24 mouse cellular contexts compared by ENCODE assay signal in genomic region chr7:49085759-49086158, GRCm38 (mm10).
A peak's percentile ranks its signal among the peaks of the same experiment; 100 is the strongest.
DNase-seq lines count a peak whose midpoint lies in the region; ATAC-seq and TF ChIP-seq lines count a peak whose summit lies in the region.
"Had no signal": no experiment of that assay in that cellular context is flagged by ENCODE, and none has a peak within 500 bp of the region (broad histone marks: within the 10 kb centered on the region; RNA-seq: fewer than 3 reads in every experiment).

No protein-coding gene starts in this region.

- CTCF ChIA-PET in Patski (lab: Charles Lee) = interaction anchor here (1.3 kb wide), 1 partner anchor 40 kb away, joined by 4 read pairs; no protein-coding TSS in a partner anchor

- H3K27me3 ChIP-seq in heart, embryonic 11.5 days (ENCODE audit: control insufficient read depth, insufficient read depth, low read length) = no peaks in the 10 kb centered on the region
- H3K27me3 ChIP-seq in hindbrain, embryonic 12.5 days = no peaks in the 10 kb centered on the region
- H3K27me3 ChIP-seq in hindbrain, postnatal 0 days (ENCODE audit: insufficient read depth, low read length) = no peaks in the 10 kb centered on the region
- no peaks in the 10 kb centered on the region for H3K27me3 ChIP-seq in Patski
- no peaks in the 10 kb centered on the region for H3K27me3 ChIP-seq in midbrain, embryonic 15.5 days (replicated peaks)

- in situ Hi-C loops in Patski (cut with MboI; ENCODE audit: low pct_unique_long_range_greater_than_20kb) = no loop called here

- H3K4me2 ChIP-seq in heart, embryonic 11.5 days = no peak overlapping the region
- no peak overlapping the region for H3K4me2 ChIP-seq in hindbrain, embryonic 12.5 days (replicated peaks)
- H3K4me2 ChIP-seq in hindbrain, postnatal 0 days (ENCODE audit: low read depth, low read length) = no peak overlapping the region
- no peak overlapping the region for H3K4me2 ChIP-seq in midbrain, embryonic 15.5 days
- H3K4me2 ChIP-seq: embryonic facial prominence, embryonic 13.5 days; intestine, embryonic 15.5 days; lung, embryonic 15.5 days had no signal

- peaks cover 47% of the 10 kb centered on the region for H3K4me1 ChIP-seq in heart, embryonic 11.5 days (ENCODE audit: control insufficient read depth, insufficient read depth, low read length)
- peaks cover 83% of the 10 kb centered on the region for H3K4me1 ChIP-seq in hindbrain, embryonic 12.5 days
- peaks cover 56% of the 10 kb centered on the region for H3K4me1 ChIP-seq in hindbrain, postnatal 0 days (ENCODE audit: insufficient read depth, low read length)
- peaks cover 61% of the 10 kb centered on the region for H3K4me1 ChIP-seq in midbrain, embryonic 15.5 days
- H3K4me1 ChIP-seq: lung, embryonic 15.5 days had no signal

- POLR2A ChIA-PET in Patski (lab: Charles Lee) = no interaction called here

- H3K9me3 ChIP-seq in heart, embryonic 11.5 days (replicated peaks; ENCODE audit: control insufficient read depth, low read length) = no peaks in the 10 kb centered on the region
- no peaks in the 10 kb centered on the region for H3K9me3 ChIP-seq in hindbrain, embryonic 12.5 days (replicated peaks)
- no peaks in the 10 kb centered on the region for H3K9me3 ChIP-seq in hindbrain, postnatal 0 days (ENCODE audit: low read length)
- H3K9me3 ChIP-seq in midbrain, embryonic 15.5 days = no peaks in the 10 kb centered on the region
- H3K9me3 ChIP-seq: embryonic facial prominence, embryonic 13.5 days; intestine, embryonic 15.5 days; lung, embryonic 15.5 days had no signal

- no peak overlapping the region for H3K4me3 ChIP-seq in heart, embryonic 11.5 days (ENCODE audit: low read depth, low read length)
- no peak overlapping the region for H3K4me3 ChIP-seq in hindbrain, embryonic 12.5 days
- H3K4me3 ChIP-seq in hindbrain, postnatal 0 days (ENCODE audit: low read length) = no peak overlapping the region
- H3K4me3 ChIP-seq in midbrain, embryonic 15.5 days = no peak overlapping the region
- H3K4me3 ChIP-seq: embryonic facial prominence, embryonic 13.5 days; intestine, embryonic 15.5 days; lung, embryonic 15.5 days had no signal

- ATAC-seq in heart, embryonic 11.5 days (replicated peaks; ENCODE audit: insufficient number of reproducible peaks, low FRiP score, low TSS enrichment) = no peak
- no peak for ATAC-seq in hindbrain, embryonic 12.5 days (ENCODE audit: low FRiP score)
- ATAC-seq in hindbrain, postnatal 0 days = no peak
- ATAC-seq in Patski = peak; percentile 63
- ATAC-seq in midbrain, embryonic 15.5 days (replicated peaks) = no peak
- ATAC-seq: forebrain, embryonic 16.5 days; intestine, embryonic 15.5 days had no signal

- peak overlapping the region; percentile 47 for H3K27ac ChIP-seq in heart, embryonic 11.5 days (ENCODE audit: low read depth, low read length)
- peak overlapping the region; percentile 77 for H3K27ac ChIP-seq in hindbrain, embryonic 12.5 days
- no peak overlapping the region for H3K27ac ChIP-seq in hindbrain, postnatal 0 days
- peak overlapping the region; percentile 67 for H3K27ac ChIP-seq in midbrain, embryonic 15.5 days
- H3K27ac ChIP-seq: embryonic facial prominence, embryonic 13.5 days; intestine, embryonic 15.5 days; liver, embryonic 14.5 days; lung, embryonic 15.5 days had no signal

- no peak for DNase-seq in heart, postnatal 4 days
- DNase-seq in hindbrain, postnatal 0 days (ENCODE audit: low spot score) = no peak
- peak; percentile 71 for DNase-seq in Patski (ENCODE audit: low read depth, low spot score)
- DNase-seq in adrenal gland, postnatal 4 days (ENCODE audit: low spot score in 2 of 2) = no peak
- no peak for DNase-seq in testis, postnatal 10 days (ENCODE audit: low spot score)
- DNase-seq: adrenal gland, postnatal 14 days; cerebellum, adult 11 months; gastrocnemius, postnatal 25 days; kidney, adult 9 months; kidney, postnatal 25 days; layer of hippocampus, adult 9-11 months; lung, postnatal 4 days; right cerebral cortex, postnatal 14 days; spleen, adult 18-20 months; thymus, postnatal 4 days had no signal

- no peak overlapping the region for H3K9ac ChIP-seq in heart, embryonic 11.5 days (ENCODE audit: low read depth, low read length)
- no peak overlapping the region for H3K9ac ChIP-seq in hindbrain, embryonic 12.5 days
- no peak overlapping the region for H3K9ac ChIP-seq in hindbrain, postnatal 0 days (replicated peaks; ENCODE audit: low read length)
- no peak overlapping the region for H3K9ac ChIP-seq in midbrain, embryonic 15.5 days
- H3K9ac ChIP-seq: embryonic facial prominence, embryonic 13.5 days; intestine, embryonic 15.5 days; liver, embryonic 14.5 days; lung, embryonic 15.5 days had no signal

- no peak for TF ChIP-seq CTCF in hindbrain, postnatal 0 days (IDR thresholded peaks at IDR 0.05; ENCODE audit: low read depth)
- no peak for TF ChIP-seq CTCF in Patski (IDR thresholded peaks at IDR 0.05)

- 64% methylated on average over 10 of the region's 10 CpGs for WGBS in heart, embryonic 11.5 days (ENCODE audit: insufficient replicate concordance)
- 74% methylated on average over 10 of the region's 10 CpGs for WGBS in hindbrain, embryonic 12.5 days
- WGBS in hindbrain, postnatal 0 days = 54% methylated on average over 10 of the region's 10 CpGs
- 72% methylated on average over 10 of the region's 10 CpGs for WGBS in midbrain, embryonic 15.5 days

- H3K36me3 ChIP-seq in heart, embryonic 11.5 days (ENCODE audit: control insufficient read depth, insufficient read depth, low read length) = no peaks in the 10 kb centered on the region
- no peaks in the 10 kb centered on the region for H3K36me3 ChIP-seq in hindbrain, embryonic 12.5 days
- no peaks in the 10 kb centered on the region for H3K36me3 ChIP-seq in hindbrain, postnatal 0 days (ENCODE audit: insufficient read depth, low read length)
- H3K36me3 ChIP-seq in midbrain, embryonic 15.5 days (replicated peaks) = no peaks in the 10 kb centered on the region
- H3K36me3 ChIP-seq: embryonic facial prominence, embryonic 13.5 days; G1E; intestine, embryonic 15.5 days; lung, embryonic 15.5 days had no signal
